ENCODE assay signal across 10 mouse cellular contexts in the genomic region with DNA sequence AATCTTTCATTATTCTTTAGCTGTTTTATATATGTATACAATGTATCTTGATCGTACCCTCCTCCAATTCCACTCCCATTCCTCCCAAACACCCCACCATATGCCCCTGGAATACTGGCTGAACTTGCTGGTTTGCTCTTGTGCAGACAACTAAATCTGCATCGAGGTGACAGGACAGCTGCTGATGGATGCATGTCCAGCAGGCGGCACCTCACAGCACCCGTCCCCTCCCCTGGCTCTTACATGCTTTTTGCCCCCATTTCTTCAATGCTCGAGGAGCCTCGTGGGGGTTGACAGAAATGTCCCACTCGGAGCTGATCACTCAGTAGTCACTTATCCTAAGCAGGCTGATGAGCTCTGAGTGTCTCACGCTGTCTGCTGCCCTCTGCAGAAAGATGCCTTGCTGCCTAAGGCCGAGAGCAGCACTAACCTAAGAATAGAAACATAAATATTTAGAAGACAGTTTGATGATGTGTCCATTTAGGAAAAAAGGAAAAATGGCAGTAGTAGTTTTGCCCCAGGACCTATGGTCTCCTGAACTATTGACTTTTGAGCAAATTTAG. TPM values are rescaled to one million over a fixed set of nuclear protein-coding genes. Genes with fewer than 3 reads are reported as not detected.
DNase-seq lines count a peak whose midpoint lies in the region; ATAC-seq and TF ChIP-seq lines count a peak whose summit lies in the region.
"Had no signal": no experiment of that assay in that cellular context is flagged by ENCODE, and none has a peak within 500 bp of the region (broad histone marks: within the 10 kb centered on the region; RNA-seq: fewer than 3 reads in every experiment).

No protein-coding gene starts in this region.

- no peak overlapping the region for H3K4me3 ChIP-seq in layer of hippocampus, adult 2 months
- no peak overlapping the region for H3K4me3 ChIP-seq in lung, postnatal 0 days (ENCODE audit: low read depth, low read length)
- no peak overlapping the region for H3K4me3 ChIP-seq in forebrain, embryonic 16.5 days (replicated peaks; ENCODE audit: low read length)
- H3K4me3 ChIP-seq: midbrain, embryonic 12.5 days had no signal

- no peak for DNase-seq in layer of hippocampus, adult 2 months (ENCODE audit: low spot score in 2 of 2)
- DNase-seq in layer of hippocampus, adult 9-10 months (ENCODE audit: low spot score) = no peak
- DNase-seq in NIH3T3 (ENCODE audit: low read depth) = peak; percentile 12
- peak; percentile 16 to 42 for DNase-seq in adrenal gland, postnatal 36 days
- peak; percentile 17 for DNase-seq in lung, postnatal 0 days (ENCODE audit: low spot score)
- no peak for DNase-seq in neural tube, embryonic 10.5 days (ENCODE audit: extremely low spot score, low spot score)

- H3K9ac ChIP-seq in lung, postnatal 0 days (replicated peaks; ENCODE audit: low read depth) = no peak overlapping the region
- no peak overlapping the region for H3K9ac ChIP-seq in forebrain, embryonic 16.5 days (replicated peaks; ENCODE audit: low read depth, low read length)
- H3K9ac ChIP-seq: midbrain, embryonic 12.5 days had no signal

- H3K36me3 ChIP-seq in lung, postnatal 0 days (ENCODE audit: insufficient read depth, low read length) = no peaks in the 10 kb centered on the region
- no peaks in the 10 kb centered on the region for H3K36me3 ChIP-seq in forebrain, embryonic 16.5 days (ENCODE audit: control insufficient read depth, insufficient read depth)
- H3K36me3 ChIP-seq: midbrain, embryonic 12.5 days had no signal

- ATAC-seq in lung, postnatal 0 days = no peak
- ATAC-seq in megakaryocyte progenitor cell, adult 5-6 weeks (replicated peaks; ENCODE audit: poor library complexity) = no peak
- ATAC-seq in forebrain, embryonic 16.5 days = no peak

- H3K4me2 ChIP-seq in lung, postnatal 0 days (replicated peaks; ENCODE audit: low read depth, low read length) = no peak overlapping the region
- H3K4me2 ChIP-seq in forebrain, embryonic 16.5 days (ENCODE audit: low read length) = no peak overlapping the region
- H3K4me2 ChIP-seq: midbrain, embryonic 12.5 days had no signal

- peak; percentile 47 for TF ChIP-seq CTCF in layer of hippocampus, adult 2 months (conservative IDR thresholded peaks at IDR 0.05)
- peak; percentile 58 for TF ChIP-seq CTCF in lung, postnatal 0 days (IDR thresholded peaks at IDR 0.05)

- no peaks in the 10 kb centered on the region for H3K4me1 ChIP-seq in lung, postnatal 0 days (ENCODE audit: insufficient read depth, low read depth, low read length)
- no peaks in the 10 kb centered on the region for H3K4me1 ChIP-seq in forebrain, embryonic 16.5 days (replicated peaks; ENCODE audit: control insufficient read depth, insufficient read depth, low read length)
- H3K4me1 ChIP-seq: midbrain, embryonic 12.5 days had no signal

- no peak for TF ChIP-seq EP300 in lung, postnatal 0 days (IDR thresholded peaks at IDR 0.05)

- H3K27ac ChIP-seq in layer of hippocampus, adult 2 months = no peak overlapping the region
- H3K27ac ChIP-seq in lung, postnatal 0 days (ENCODE audit: low read length) = no peak overlapping the region
- H3K27ac ChIP-seq in forebrain, embryonic 16.5 days (ENCODE audit: low read length) = no peak overlapping the region
- H3K27ac ChIP-seq: midbrain, embryonic 12.5 days had no signal

- H3K9me3 ChIP-seq in lung, postnatal 0 days (ENCODE audit: low read length) = no peaks in the 10 kb centered on the region
- no peaks in the 10 kb centered on the region for H3K9me3 ChIP-seq in forebrain, embryonic 16.5 days (ENCODE audit: control insufficient read depth, low read length)
- H3K9me3 ChIP-seq: midbrain, embryonic 12.5 days had no signal

- 15% methylated on average over 9 of the region's 9 CpGs for WGBS in lung, postnatal 0 days
- 61% methylated on average over 9 of the region's 9 CpGs for WGBS in forebrain, embryonic 16.5 days

- no peaks in the 10 kb centered on the region for H3K27me3 ChIP-seq in lung, postnatal 0 days (replicated peaks; ENCODE audit: insufficient read depth, low read length)
- H3K27me3 ChIP-seq in forebrain, embryonic 16.5 days (replicated peaks; ENCODE audit: control insufficient read depth, insufficient read depth, low read length) = no peaks in the 10 kb centered on the region
- H3K27me3 ChIP-seq: midbrain, embryonic 12.5 days had no signal

RNA-seq across cellular contexts. Expression of gene Dhrs7, which starts 30.3 kb away (rescaled TPM):
- 10 to 100 TPM; 43.7 to 48.1 TPM for total RNA-seq in layer of hippocampus, adult 2 months (2021)
- total RNA-seq in adrenal gland, postnatal 36 days (2021) = 100 to 1,000 TPM; 174 to 289 TPM
- polyA plus RNA-seq in lung, postnatal 0 days (2015; fragmentation: Nextera tagmentation; extraction: Ambion mirVana) = 102 and 111 TPM in 2 replicates
- total RNA-seq in megakaryocyte progenitor cell, adult 5-6 weeks (2015) = 30.0 and 33.0 TPM in 2 replicates
- total RNA-seq in megakaryocyte progenitor cell, adult 5-6 weeks (2017) = 49.9 and 59.7 TPM in 2 replicates
- polyA plus RNA-seq in forebrain, embryonic 16.5 days (2015; fragmentation: Nextera tagmentation; extraction: Ambion mirVana) = 7.9 and 11.2 TPM in 2 replicates

RNA-seq across cellular contexts. Expression of gene Gm4756, which starts 45.5 kb away (rescaled TPM):
- not detected for total RNA-seq in layer of hippocampus, adult 2 months (2021)
- total RNA-seq in adrenal gland, postnatal 36 days (2021) = not detected
- 0.15 TPM in 1 of 2 replicates, not detected in the other for polyA plus RNA-seq in lung, postnatal 0 days (2015; fragmentation: Nextera tagmentation; extraction: Ambion mirVana)
- total RNA-seq in megakaryocyte progenitor cell, adult 5-6 weeks (2015) = not detected in 2 replicates
- not detected in 2 replicates for total RNA-seq in megakaryocyte progenitor cell, adult 5-6 weeks (2017)
- polyA plus RNA-seq in forebrain, embryonic 16.5 days (2015; fragmentation: Nextera tagmentation; extraction: Ambion mirVana) = not detected in 2 replicates
- total RNA-seq: hematopoietic stem cell, adult 5-6 weeks had no signal
- polyA plus RNA-seq: midbrain, embryonic 12.5 days had no signal

Comparison
In these comparisons a context has a peak if more than half of its experiments do, and no peak if none do; other contexts are left out.
1. DNase-seq: peak in NIH3T3 (single experiment), adrenal gland, postnatal 36 days (2 of 2) and lung, postnatal 0 days (single experiment); none in layer of hippocampus, adult 2 months (0 of 2), layer of hippocampus, adult 9-10 months (single experiment) and neural tube, embryonic 10.5 days (single experiment).